Mouse (Mus musculus) stomach, embryonic 14.5 days (tissue): ENCODE measurements around the gene Cacng5. TPM values are rescaled to one million over a fixed set of nuclear protein-coding genes. Genes with fewer than 3 reads are reported as not detected.

Experiments
- ATAC-seq: fragments of 200-750 bp; cut with Nextera tagmentation; 2 replicates; pipeline ENCODE4 v1.8.0; 2017; ENCODE audit warnings: low read depth, moderate TSS enrichment; ENCODE audit not compliant: insufficient number of reproducible peaks, insufficient read depth, low FRiP score
- H3K27ac ChIP-seq: fragments of 300-500 bp; sonication (generic); 2 replicates; pipeline ENCODE4 v1.5.1; 2014; ENCODE audit warnings: mild to moderate bottlenecking, low read length, moderate library complexity, mixed read lengths
- H3K27me3 ChIP-seq: fragments of 300-500 bp; sonication (generic); 2 replicates; pipeline ENCODE4 v1.6.1; 2014; ENCODE audit warnings: low read length, control low read depth, mixed read lengths; ENCODE audit not compliant: control insufficient read depth, insufficient read depth
- H3K36me3 ChIP-seq: fragments of 300-500 bp; sonication (generic); 2 replicates; pipeline ENCODE4 v1.6.1; 2014; ENCODE audit warnings: mild to moderate bottlenecking, control low read depth, low read length, moderate library complexity, mixed read lengths; ENCODE audit not compliant: control insufficient read depth, insufficient read depth
- H3K4me1 ChIP-seq: fragments of 300-500 bp; sonication (generic); 2 replicates; pipeline ENCODE4 v1.6.1; 2014; ENCODE audit warnings: low read length, control low read depth, mixed read lengths; ENCODE audit not compliant: control insufficient read depth, insufficient read depth
- H3K4me2 ChIP-seq: fragments of 300-500 bp; sonication (generic); replicated peaks from 2 replicates; pipeline ENCODE4 v1.6.1; 2014; ENCODE audit warnings: low read depth, low read length, control low read depth
- H3K4me3 ChIP-seq: fragments of 300-500 bp; sonication (generic); 2 replicates; pipeline ENCODE4 v1.5.1; 2014; ENCODE audit warnings: low read depth, low read length, control low read depth
- H3K9ac ChIP-seq: fragments of 300-500 bp; sonication (generic); replicated peaks from 2 replicates; pipeline ENCODE4 v1.6.1; 2014; ENCODE audit warnings: low read depth, mild to moderate bottlenecking, control low read depth, low read length, moderate library complexity, mixed read lengths
- H3K9me3 ChIP-seq: fragments of 300-500 bp; sonication (generic); 2 replicates; pipeline ENCODE4 v1.6.1; 2016; ENCODE audit warnings: low read depth, low read length, control low read depth; ENCODE audit not compliant: control insufficient read depth
- WGBS: fragments of 180-500 bp; shearing (Covaris S2); extraction: QIAGEN DNeasy Blood & Tissue Kit; methylation state at CpG from one replicate; pipeline ENCODE4 v1.1.7; 2014; 5-methylcytosine and 5-hydroxymethylcytosine counted together
- polyA plus RNA-seq: library from polyadenylated mRNA; unstranded; fragments of >200 nt; fragmentation: Nextera tagmentation; extraction: Ambion mirVana; gene quantifications from 2 replicates; pipeline ENCODE4 v1.2.1, GENCODE M21; 2014

The Cacng5 gene
- polyA plus RNA-seq, 1 experiment from 2014 or later = 0.19 TPM

- no peaks in the 10 kb centered on the region for H3K4me1 ChIP-seq
- WGBS = 75% methylated on average over 8 of the region's 8 CpGs
- H3K4me3 ChIP-seq = no peak overlapping the region
- no peaks in the 10 kb centered on the region for H3K9me3 ChIP-seq
- no peak overlapping the region for H3K9ac ChIP-seq
- H3K4me2 ChIP-seq = no peak overlapping the region
- no peaks in the 10 kb centered on the region for H3K36me3 ChIP-seq
- no peaks in the 10 kb centered on the region for H3K27me3 ChIP-seq
- no peak for ATAC-seq
- H3K27ac ChIP-seq = no peak overlapping the region
Observed at GRCm38 (mm10) chr11:107867509-107867908, 47.3 kb downstream of the Cacng5 start.

GRCm38 (mm10) chr11:107865128-107865527 is 49.7 kb downstream of the Cacng5 start:
- Histone ChIP-seq H3K27me3 (no peaks in the 10 kb centered on the region), H3K4me2 (no peak overlapping the region), H3K9me3 (no peaks in the 10 kb centered on the region), H3K4me3 (no peak overlapping the region), H3K27ac (no peak overlapping the region), H3K36me3 (no peaks in the 10 kb centered on the region), H3K9ac (no peak overlapping the region), H3K4me1 (no peaks in the 10 kb centered on the region)
- 14% methylated on average over 7 of the region's 7 CpGs for WGBS
- ATAC-seq = no peak

- 6% methylated on average over 4 of the region's 4 CpGs for WGBS
- no peaks in the 10 kb centered on the region for H3K9me3 ChIP-seq
- ATAC-seq = no peak
- H3K4me3 ChIP-seq = no peak overlapping the region
- H3K9ac ChIP-seq = no peak overlapping the region
- no peaks in the 10 kb centered on the region for H3K27me3 ChIP-seq
- H3K4me1 ChIP-seq = no peaks in the 10 kb centered on the region
- H3K36me3 ChIP-seq = no peaks in the 10 kb centered on the region
- H3K4me2 ChIP-seq = no peak overlapping the region
- H3K27ac ChIP-seq = no peak overlapping the region
Observed at GRCm38 (mm10) chr11:107864024-107864423, 50.8 kb downstream of the Cacng5 start.

GRCm38 (mm10) chr11:107861738-107862137 is 53.1 kb downstream of the Cacng5 start:
- no peak for ATAC-seq
- Histone ChIP-seq H3K9ac (no peak overlapping the region), H3K36me3 (no peaks in the 10 kb centered on the region), H3K4me3 (no peak overlapping the region), H3K27me3 (no peaks in the 10 kb centered on the region), H3K9me3 (no peaks in the 10 kb centered on the region), H3K4me1 (no peaks in the 10 kb centered on the region), H3K27ac (no peak overlapping the region), H3K4me2 (no peak overlapping the region)
- 72% methylated on average over 5 of the region's 5 CpGs for WGBS

- Histone ChIP-seq H3K27ac (no peak overlapping the region), H3K4me3 (no peak overlapping the region), H3K4me2 (no peak overlapping the region), H3K9ac (no peak overlapping the region), H3K9me3 (no peaks in the 10 kb centered on the region), H3K36me3 (no peaks in the 10 kb centered on the region), H3K4me1 (no peaks in the 10 kb centered on the region), H3K27me3 (no peaks in the 10 kb centered on the region)
- 98% methylated on average over 4 of the region's 4 CpGs for WGBS
- no peak for ATAC-seq
Observed at GRCm38 (mm10) chr11:107859871-107860270, 55.0 kb downstream of the Cacng5 start.

- no peaks in the 10 kb centered on the region for H3K36me3 ChIP-seq
- H3K27me3 ChIP-seq = no peaks in the 10 kb centered on the region
- no peaks in the 10 kb centered on the region for H3K4me1 ChIP-seq
- H3K27ac ChIP-seq = no peak overlapping the region
- H3K4me3 ChIP-seq = no peak overlapping the region
- H3K4me2 ChIP-seq = no peak overlapping the region
- ATAC-seq = no peak
- no peaks in the 10 kb centered on the region for H3K9me3 ChIP-seq
- no peak overlapping the region for H3K9ac ChIP-seq
- 26% methylated on average over 7 of the region's 7 CpGs for WGBS
Observed at GRCm38 (mm10) chr11:107859288-107859687, 55.6 kb downstream of the Cacng5 start.

GRCm38 (mm10) chr11:107853088-107853487 is 61.8 kb downstream of the Cacng5 start:
- H3K4me1 ChIP-seq = no peaks in the 10 kb centered on the region
- WGBS = 28% methylated on average over 1 of the region's 1 CpGs
- no peaks in the 10 kb centered on the region for H3K27me3 ChIP-seq
- no peaks in the 10 kb centered on the region for H3K36me3 ChIP-seq
- H3K4me2 ChIP-seq = no peak overlapping the region
- H3K4me3 ChIP-seq = no peak overlapping the region
- no peak overlapping the region for H3K9ac ChIP-seq
- ATAC-seq = no peak
- H3K9me3 ChIP-seq = no peaks in the 10 kb centered on the region
- H3K27ac ChIP-seq = no peak overlapping the region

- Histone ChIP-seq H3K9ac (no peak overlapping the region), H3K4me3 (no peak overlapping the region), H3K4me1 (no peaks in the 10 kb centered on the region), H3K27ac (no peak overlapping the region), H3K9me3 (no peaks in the 10 kb centered on the region), H3K4me2 (no peak overlapping the region), H3K36me3 (no peaks in the 10 kb centered on the region), H3K27me3 (no peaks in the 10 kb centered on the region)
- WGBS = 46% methylated on average over 10 of the region's 10 CpGs
- ATAC-seq = no peak
Observed at GRCm38 (mm10) chr11:107849621-107850020, 65.2 kb downstream of the Cacng5 start.

- no peak overlapping the region for H3K4me2 ChIP-seq
- ATAC-seq = no peak
Observed at GRCm38 (mm10) chr11:107844175-107844574, 70.7 kb downstream of the Cacng5 start.

More at GRCm38 (mm10) chr11:107844175-107844574, 70.7 kb downstream of the Cacng5 start:
- 100% methylated on average over 1 of the region's 1 CpGs for WGBS
- H3K9ac ChIP-seq = no peak overlapping the region
- no peaks in the 10 kb centered on the region for H3K9me3 ChIP-seq
- H3K4me1 ChIP-seq = no peaks in the 10 kb centered on the region
- H3K36me3 ChIP-seq = no peaks in the 10 kb centered on the region
- no peak overlapping the region for H3K4me3 ChIP-seq
- H3K27me3 ChIP-seq = no peaks in the 10 kb centered on the region
- no peak overlapping the region for H3K27ac ChIP-seq
